Mouse (Mus musculus): ENCODE results near the gene Ace2.

The Ace2 gene

GRCm38 (mm10) chrX:164139032-164139431 is at the start of gene Ace2:
Ace2 (plus strand) TSS chrX:164139332.
- no peak for DNase-seq

DNA sequence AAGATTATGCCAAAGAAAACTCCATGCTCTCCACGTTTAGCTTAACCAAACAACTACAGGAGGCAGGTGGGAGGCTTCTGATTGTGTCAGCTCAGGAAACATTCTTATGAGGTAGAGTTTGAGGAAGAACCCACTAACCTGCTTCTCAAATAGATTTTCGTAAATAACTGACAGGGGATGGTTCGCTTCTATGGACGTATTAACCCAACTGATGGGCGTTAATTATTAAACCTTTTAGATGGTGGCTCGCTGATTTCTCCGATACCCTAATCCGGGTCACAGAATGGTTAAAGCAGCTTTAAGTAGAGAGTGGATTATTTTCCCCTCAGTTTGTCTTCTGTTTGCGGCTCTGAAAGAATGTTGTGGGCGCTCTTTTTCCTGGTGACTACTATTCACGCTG is 49.2 kb upstream of the Ace2 start:
- no peak for DNase-seq

GRCm38 (mm10) chrX:164092300-164093169 is 46.6 kb upstream of the Ace2 start:
- no peak for DNase-seq

DNA sequence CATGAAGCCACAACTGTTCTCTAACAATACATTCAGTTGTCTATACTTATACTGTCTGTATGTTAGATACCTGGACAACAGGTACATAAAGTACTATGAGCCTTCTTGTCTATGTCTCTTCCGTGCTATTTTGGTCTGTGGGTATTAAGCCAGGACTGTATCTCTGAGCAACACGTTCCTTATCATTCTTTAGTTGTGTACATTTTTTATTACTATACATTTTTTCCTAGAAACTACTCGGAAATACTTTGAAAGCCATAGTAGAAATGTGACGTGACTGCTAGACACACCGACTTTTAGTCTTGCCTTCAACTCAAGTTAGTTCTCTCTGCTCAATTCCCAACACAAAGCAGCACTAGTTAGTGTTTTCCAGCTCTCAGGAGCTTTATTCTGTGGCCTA is 45.7 kb upstream of the Ace2 start:
- no peak for DNase-seq

DNA sequence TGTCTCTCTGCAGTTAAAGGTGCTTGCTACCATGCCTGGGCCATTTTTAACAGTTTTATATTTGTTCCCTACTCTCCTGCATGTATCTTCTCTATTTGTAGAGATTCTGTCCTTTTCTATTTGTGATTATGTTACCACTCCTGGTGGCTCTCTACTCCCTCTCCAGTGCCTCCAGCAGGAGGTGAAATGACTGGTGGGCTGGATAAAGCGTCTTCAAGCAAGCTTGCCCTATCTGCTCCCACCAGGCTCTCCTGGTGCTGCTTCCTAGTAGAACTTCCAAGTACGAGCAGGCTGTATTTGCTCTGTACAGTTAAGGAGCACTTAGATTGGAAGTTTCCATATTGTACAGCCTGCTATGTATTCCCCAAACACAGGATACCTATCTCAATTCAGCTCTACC is 43.3 kb upstream of the Ace2 start:
- no peak for DNase-seq

DNA sequence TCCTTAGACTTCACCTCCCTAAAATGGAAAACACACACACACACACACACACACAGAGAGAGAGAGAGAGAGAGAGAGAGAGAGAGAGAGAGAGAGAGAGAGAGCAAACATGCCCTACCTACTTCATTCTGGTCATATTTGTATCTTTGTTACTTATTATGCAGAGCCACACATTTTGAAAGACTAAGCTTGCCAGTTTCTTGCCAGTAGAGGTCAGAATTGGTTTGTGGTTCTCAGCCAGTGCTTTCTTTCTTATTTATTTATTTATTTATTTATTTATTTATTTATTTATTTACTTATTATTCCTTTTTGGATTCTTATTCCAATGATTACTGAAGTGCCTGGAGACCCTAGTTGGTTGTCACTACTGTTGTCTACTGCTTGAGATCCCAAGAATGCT is 37.6 kb upstream of the Ace2 start:
- DNase-seq: no peak

GRCm38 (mm10) chrX:164102198-164102597 is 36.9 kb upstream of the Ace2 start:
- no peak for DNase-seq

DNA sequence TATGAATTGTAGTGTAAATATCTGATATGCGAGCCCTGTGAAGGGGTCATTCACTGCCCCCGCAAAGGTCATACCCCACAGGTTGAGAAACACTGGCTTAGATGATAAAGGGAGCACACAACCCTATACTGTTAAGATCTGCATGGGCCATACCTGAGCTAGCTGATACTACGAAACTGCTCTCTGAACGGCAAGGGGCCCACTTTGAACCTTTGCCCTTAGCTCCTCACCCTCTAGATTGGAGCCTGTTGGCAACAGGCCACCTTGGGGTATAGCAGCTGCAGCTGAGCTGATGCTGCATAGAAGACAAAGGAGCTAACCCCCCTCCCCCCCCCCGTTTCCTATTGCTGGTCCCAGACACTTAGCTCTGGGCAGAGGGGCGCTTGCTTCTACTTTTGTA is 36.5 kb upstream of the Ace2 start:
- DNase-seq: no peak

DNA sequence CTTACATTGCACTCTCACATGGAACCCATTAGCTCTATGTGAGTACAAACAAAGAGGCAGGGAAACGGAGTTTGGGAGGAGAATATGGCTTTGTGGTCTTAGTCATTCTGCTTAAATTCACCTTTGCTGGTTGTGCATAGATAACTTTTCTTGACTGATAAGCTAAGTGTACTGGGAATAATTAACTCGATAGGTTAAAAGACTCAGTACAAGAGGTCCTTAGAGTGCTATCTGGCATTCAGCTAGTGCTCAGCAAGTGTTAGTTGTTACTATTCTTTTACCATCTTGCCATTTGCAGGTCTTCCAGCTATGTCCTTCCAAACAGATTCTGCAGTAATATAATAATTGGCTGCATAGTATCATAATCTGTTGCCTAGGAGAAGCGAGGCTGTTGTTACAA is 28.0 kb upstream of the Ace2 start:
- DNase-seq: no peak

GRCm38 (mm10) chrX:164113744-164114143 is 25.4 kb upstream of the Ace2 start:
- DNase-seq: no peak

GRCm38 (mm10) chrX:164123942-164124341 is 15.2 kb upstream of the Ace2 start:
- no peak for DNase-seq

- DNase-seq: peak; percentile 0
These were observed 5.6 kb upstream of the Ace2 start for GRCm38 (mm10) chrX:164133531-164133930.

- DNase-seq: no peak
These were observed 3.8 kb upstream of the Ace2 start for GRCm38 (mm10) chrX:164135304-164135818.

- DNase-seq: peak; percentile 0
These were observed 6.5 kb downstream of the Ace2 start for GRCm38 (mm10) chrX:164145463-164146250.

GRCm38 (mm10) chrX:164152703-164153102 is 13.6 kb downstream of the Ace2 start:
- DNase-seq: peak; percentile 0

DNA sequence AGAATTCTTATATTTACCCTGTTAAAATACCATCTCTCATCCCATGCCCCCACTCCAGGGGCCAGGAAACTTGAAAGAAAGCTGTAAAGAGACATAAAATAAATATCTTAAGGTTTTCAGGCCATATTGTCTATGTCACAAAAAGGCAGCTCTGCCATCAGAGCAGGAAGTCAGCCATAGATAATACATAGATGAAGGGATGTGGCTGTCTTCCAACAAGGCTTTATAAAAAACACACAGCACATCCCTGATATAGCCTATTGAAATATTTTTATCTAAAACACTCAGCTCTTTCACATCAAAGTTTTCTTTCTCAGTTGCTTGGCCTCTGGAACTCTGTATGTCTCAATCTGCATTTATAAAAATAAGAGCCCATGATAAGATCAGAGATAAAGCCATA is 14.5 kb downstream of the Ace2 start:
- DNase-seq: no peak

- no peak for DNase-seq
These were observed 15.5 kb downstream of the Ace2 start for GRCm38 (mm10) chrX:164154594-164154993.

- DNase-seq: no peak
These were observed 25.5 kb downstream of the Ace2 start for GRCm38 (mm10) chrX:164164681-164165080.

DNA sequence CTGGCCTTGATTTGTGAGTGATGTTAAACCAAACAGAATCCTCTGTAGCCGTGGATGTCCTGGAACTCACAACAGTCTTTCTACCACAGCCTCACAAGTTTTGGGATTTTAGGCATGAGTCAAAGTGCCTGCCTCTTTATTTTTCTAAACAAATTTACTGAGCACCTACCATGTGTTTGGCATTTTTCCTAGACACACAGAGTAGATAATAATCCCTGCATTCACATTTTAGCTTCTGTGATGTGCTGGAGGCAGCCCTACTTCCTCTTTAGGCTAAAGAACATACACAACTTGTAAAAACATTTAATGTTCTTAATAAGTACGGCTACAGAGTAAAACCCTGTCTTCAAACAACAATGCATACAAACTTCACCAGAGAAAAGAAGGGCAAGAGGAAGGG is 31.9 kb downstream of the Ace2 start:
- DNase-seq: no peak

DNA sequence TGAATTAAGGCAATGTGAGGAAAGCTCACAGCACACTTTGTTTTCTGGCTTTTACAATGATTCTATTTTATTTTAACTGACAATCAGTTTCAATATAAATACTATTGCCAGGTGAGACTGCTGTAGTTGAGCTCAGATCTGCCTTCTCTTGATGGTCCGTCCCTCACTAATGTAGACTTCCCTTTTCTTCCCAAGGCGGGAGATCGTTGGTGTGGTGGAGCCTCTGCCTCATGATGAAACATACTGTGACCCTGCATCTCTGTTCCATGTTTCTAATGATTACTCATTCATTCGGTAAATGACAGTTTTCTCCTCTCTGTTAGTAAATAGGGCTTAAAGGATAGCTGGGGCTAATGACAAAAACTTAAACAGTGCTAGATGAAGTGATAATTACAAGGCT is 34.7 kb downstream of the Ace2 start:
- DNase-seq: no peak

GRCm38 (mm10) chrX:164175311-164175710 is 36.2 kb downstream of the Ace2 start:
- DNase-seq: no peak

GRCm38 (mm10) chrX:164175780-164176179 is 36.6 kb downstream of the Ace2 start:
- DNase-seq: no peak

- no peak for DNase-seq
These were observed 39.7 kb downstream of the Ace2 start for GRCm38 (mm10) chrX:164178856-164179255.

DNA sequence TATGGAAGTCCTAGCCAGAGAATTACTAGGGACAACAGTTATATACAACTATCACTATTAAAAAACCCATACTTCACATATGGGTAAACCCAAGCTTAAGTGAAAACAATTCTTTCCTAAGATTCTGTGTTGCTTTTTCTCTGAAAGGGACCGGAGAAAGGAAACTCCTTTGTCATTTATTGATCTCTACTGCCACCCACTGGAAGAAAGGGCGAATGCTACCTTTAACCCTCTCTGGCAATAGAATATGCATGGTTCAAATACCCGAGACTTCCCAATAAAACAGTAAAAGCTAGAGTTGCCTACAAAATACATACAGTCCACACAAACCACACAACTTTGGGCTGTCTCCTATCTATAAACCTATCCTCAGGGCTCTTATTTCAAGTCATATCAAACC is 40.6 kb downstream of the Ace2 start:
- peak; percentile 60 for DNase-seq

Measured in lung, postnatal 14 days (tissue).